ENCODE assay signal across 8 mouse cellular contexts in the genomic region with DNA sequence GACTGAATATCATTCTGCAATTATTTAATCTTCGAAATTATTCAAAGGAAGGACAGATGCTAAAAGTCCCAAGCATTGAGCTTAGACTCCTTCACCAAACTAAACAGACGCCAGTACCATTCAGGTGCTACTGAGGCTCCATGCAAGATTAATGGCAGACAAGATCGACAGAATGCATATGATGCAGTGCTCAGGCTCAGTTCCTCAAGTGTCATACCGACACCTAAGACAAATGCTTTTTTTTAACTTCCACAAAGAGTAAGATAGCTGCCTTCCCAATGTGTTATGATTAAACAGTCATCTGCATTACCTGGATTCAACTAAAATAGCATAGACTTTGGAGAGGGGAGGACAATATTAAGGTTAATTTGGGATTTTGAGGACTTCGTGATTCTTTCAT. TPM values are rescaled to one million over a fixed set of nuclear protein-coding genes. Genes with fewer than 3 reads are reported as not detected.
DNase-seq lines count a peak whose midpoint lies in the region; ATAC-seq and TF ChIP-seq lines count a peak whose summit lies in the region.

No protein-coding gene starts in this region.

- peak overlapping the region; percentile 43; the same call in 1 of the 2 replicates for H3K9ac ChIP-seq in kidney, embryonic 16.5 days (replicated peaks; ENCODE audit: low read length)
- H3K9ac ChIP-seq in embryonic facial prominence, embryonic 15.5 days = no peak overlapping the region
- H3K9ac ChIP-seq in intestine, embryonic 16.5 days (ENCODE audit: low read depth, low read length) = no peak overlapping the region

- H3K36me3 ChIP-seq in kidney, embryonic 16.5 days (ENCODE audit: insufficient read depth, low read length) = peaks cover 17% of the 10 kb centered on the region
- peaks cover 22% of the 10 kb centered on the region for H3K36me3 ChIP-seq in embryonic facial prominence, embryonic 15.5 days
- no peaks in the 10 kb centered on the region; the same call in 1 of the 2 replicates for H3K36me3 ChIP-seq in intestine, embryonic 16.5 days (ENCODE audit: control insufficient read depth, insufficient read depth, low read length)
- peaks cover 24% of the 10 kb centered on the region for H3K36me3 ChIP-seq in myocyte (ENCODE audit: control insufficient read depth, insufficient read depth)

- peaks cover 54% of the 10 kb centered on the region for H3K79me2 ChIP-seq in myocyte (ENCODE audit: control insufficient read depth, insufficient read depth)

- H3K4me1 ChIP-seq in kidney, embryonic 16.5 days (ENCODE audit: insufficient read depth, low read length) = peaks cover 13% of the 10 kb centered on the region
- H3K4me1 ChIP-seq in embryonic facial prominence, embryonic 15.5 days = peaks cover 8% of the 10 kb centered on the region; the same call in 1 of the 2 replicates
- H3K4me1 ChIP-seq in intestine, embryonic 16.5 days (ENCODE audit: control insufficient read depth, insufficient read depth, low read length) = peaks cover 3% of the 10 kb centered on the region

- 34% methylated on average over 5 of the region's 5 CpGs for WGBS in kidney, embryonic 16.5 days
- WGBS in embryonic facial prominence, embryonic 15.5 days = 42% methylated on average over 5 of the region's 5 CpGs
- 44% methylated on average over 5 of the region's 5 CpGs for WGBS in intestine, embryonic 16.5 days

- no peak overlapping the region for H3ac ChIP-seq in myocyte (ENCODE audit: control insufficient read depth, insufficient read length)

- peak overlapping the region; percentile 35 for H3K4me3 ChIP-seq in kidney, embryonic 16.5 days (ENCODE audit: low read length)
- H3K4me3 ChIP-seq in embryonic facial prominence, embryonic 15.5 days (replicated peaks) = peak overlapping the region; percentile 75
- H3K4me3 ChIP-seq in intestine, embryonic 16.5 days (ENCODE audit: low read length) = peak overlapping the region; percentile 27
- H3K4me3 ChIP-seq in myocyte = peak overlapping the region; percentile 59

- H3K9me3 ChIP-seq in kidney, embryonic 16.5 days (ENCODE audit: low read length) = no peaks in the 10 kb centered on the region
- H3K9me3 ChIP-seq in embryonic facial prominence, embryonic 15.5 days (replicated peaks) = no peaks in the 10 kb centered on the region
- H3K9me3 ChIP-seq in intestine, embryonic 16.5 days (ENCODE audit: control insufficient read depth, low read length) = no peaks in the 10 kb centered on the region

- no peaks in the 10 kb centered on the region for H3K27me3 ChIP-seq in kidney, embryonic 16.5 days (ENCODE audit: insufficient read depth, low read length)
- no peaks in the 10 kb centered on the region for H3K27me3 ChIP-seq in embryonic facial prominence, embryonic 15.5 days
- no peaks in the 10 kb centered on the region for H3K27me3 ChIP-seq in intestine, embryonic 16.5 days (replicated peaks; ENCODE audit: control insufficient read depth, insufficient read depth, low read length)
- no peaks in the 10 kb centered on the region for H3K27me3 ChIP-seq in myocyte (ENCODE audit: control insufficient read depth, insufficient read depth, insufficient read length)

- no peak for DNase-seq in kidney, postnatal 25 days
- DNase-seq in spleen, postnatal 14 days (ENCODE audit: low spot score in 2 of 2) = no peak
- no peak for DNase-seq in right cerebral cortex, adult 2 months (ENCODE audit: low spot score in 2 of 2)
- no peak for DNase-seq in right cerebral cortex, postnatal 25 days

- TF ChIP-seq POLR2A in myocyte (IDR thresholded peaks at IDR 0.05; ENCODE audit: insufficient read length, low read depth) = no peak

- H3K4me2 ChIP-seq in kidney, embryonic 16.5 days (replicated peaks; ENCODE audit: low read depth, low read length) = peak overlapping the region; percentile 64
- H3K4me2 ChIP-seq in embryonic facial prominence, embryonic 15.5 days (replicated peaks) = peak overlapping the region; percentile 64
- peak overlapping the region; percentile 51 for H3K4me2 ChIP-seq in intestine, embryonic 16.5 days (ENCODE audit: low read depth, low read length)
- peak overlapping the region; percentile 84 for H3K4me2 ChIP-seq in myocyte (ENCODE audit: low read depth)

- no peak overlapping the region for H3K27ac ChIP-seq in kidney, embryonic 16.5 days (ENCODE audit: low read length)
- H3K27ac ChIP-seq in embryonic facial prominence, embryonic 15.5 days (replicated peaks) = no peak overlapping the region
- H3K27ac ChIP-seq in intestine, embryonic 16.5 days (ENCODE audit: low read length) = no peak overlapping the region

- ATAC-seq in kidney, embryonic 16.5 days (ENCODE audit: low FRiP score, low TSS enrichment) = no peak
- no peak for ATAC-seq in embryonic facial prominence, embryonic 15.5 days (ENCODE audit: insufficient number of reproducible peaks, low FRiP score, low TSS enrichment, low read depth)
- no peak for ATAC-seq in intestine, embryonic 16.5 days

TF ChIP-seq in myocyte, 11 proteins besides CTCF, POLR2A, EP300 and RAD21:
- no peak for TF ChIP-seq E2F4 (IDR thresholded peaks at IDR 0.05; ENCODE audit: insufficient read depth)
- TF ChIP-seq REST (IDR thresholded peaks at IDR 0.05; ENCODE audit: insufficient read depth, insufficient read length) = no peak
- no peak for TF ChIP-seq USF1 (IDR thresholded peaks at IDR 0.05; ENCODE audit: low read depth)
- no peak for TF ChIP-seq CEBPB (IDR thresholded peaks at IDR 0.05; ENCODE audit: insufficient read depth, poor library complexity, severe bottlenecking)
- TF ChIP-seq MAX (IDR thresholded peaks at IDR 0.05; ENCODE audit: low read depth) = no peak
- TF ChIP-seq MYOG (IDR thresholded peaks at IDR 0.05; ENCODE audit: control insufficient read depth in 1 of 3, insufficient read depth in 1 of 3, insufficient read length in 2 of 3, low read depth in 2 of 3) = no peak
- TF ChIP-seq MYOD1 (IDR thresholded peaks at IDR 0.05; ENCODE audit: control insufficient read depth in 1 of 3, insufficient read length in 2 of 3, low read depth in 2 of 3) = no peak
- no peak for TF ChIP-seq TCF12 (IDR thresholded peaks at IDR 0.05; ENCODE audit: insufficient read depth, poor library complexity, severe bottlenecking)
- TF ChIP-seq SRF (IDR thresholded peaks at IDR 0.05; ENCODE audit: control insufficient read depth, insufficient read length, low read depth) = no peak
- no peak for TF ChIP-seq POLR2AphosphoS2 (IDR thresholded peaks at IDR 0.05; ENCODE audit: insufficient read length, low read depth)

RNA-seq across cellular contexts. Expression of a gene that starts 1.6 kb away (rescaled TPM):
- polyA plus RNA-seq in kidney, embryonic 16.5 days (2015; fragmentation: Nextera tagmentation; extraction: Ambion mirVana) = 10.1 and 11.8 TPM in 2 replicates
- polyA plus RNA-seq in embryonic facial prominence, embryonic 15.5 days (2015; fragmentation: Nextera tagmentation; extraction: Ambion mirVana) = 12.4 and 13.1 TPM in 2 replicates
- polyA plus RNA-seq in intestine, embryonic 16.5 days (2015; fragmentation: Nextera tagmentation; extraction: Ambion mirVana) = 6.3 and 7.4 TPM in 2 replicates
- 15.4 TPM for polyA plus RNA-seq in myocyte (2012; fragmentation: generic; extraction: Trizol)
